Mouse (Mus musculus) G1E (cell line): ENCODE measurements around the gene AW549877.

ENCODE experiments used
- CTCF ChIP-seq: IDR thresholded peaks from 2 replicates; pipeline ENCODE4 v1.5.1; 2012; ENCODE audit warnings: low read depth, low read length, inconsistent platforms, mixed read lengths
- GATA1 ChIP-seq: IDR thresholded peaks from 2 replicates; pipeline ENCODE4 v1.6.1; 2012; ENCODE audit warnings: borderline replicate concordance, low read length, inconsistent platforms, mixed read lengths
- POLR2AphosphoS5 ChIP-seq: IDR thresholded peaks from 2 replicates; pipeline ENCODE4 v1.6.1; 2012; ENCODE audit warnings: low read depth, low read length, inconsistent platforms; ENCODE audit not compliant: insufficient replicate concordance

DNA sequence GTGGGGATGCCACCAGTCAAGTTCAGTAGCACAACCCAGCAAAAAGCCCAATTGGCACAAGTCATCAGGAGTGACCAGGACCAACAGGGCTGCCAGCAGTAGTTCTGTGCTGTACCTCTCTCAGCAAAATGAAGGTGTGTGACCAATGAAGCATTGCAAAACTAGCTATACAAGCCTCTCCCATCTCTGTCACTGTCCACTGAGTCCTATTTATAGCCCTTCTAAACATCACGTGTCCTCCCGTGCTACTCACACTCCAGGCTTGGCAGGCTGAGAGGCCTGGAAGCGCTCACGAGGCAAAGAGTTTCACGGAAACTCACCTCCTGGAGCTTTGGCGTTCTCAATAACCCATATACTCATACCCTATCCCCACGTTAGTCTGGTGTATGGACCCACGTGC, 33.3 kb downstream of the AW549877 start:
- TF ChIP-seq CTCF = no peak
- no peak for TF ChIP-seq POLR2AphosphoS5
- no peak for TF ChIP-seq GATA1
